Mouse (Mus musculus): ENCODE measurements around the gene Crkl. TPM values are rescaled to one million over a fixed set of nuclear protein-coding genes. Genes with fewer than 3 reads are reported as not detected.

The Crkl gene
- polyA plus RNA-seq, 1 experiment from 2014 or later: 85.5 TPM

GRCm38 (mm10) chr16:17529981-17530586 is 78.3 kb downstream of the Crkl start:
- DNase-seq (ENCODE audit: low spot score, missing footprints): no peak
- Histone ChIP-seq H3K4me1 (ENCODE audit: control insufficient read depth, insufficient read depth, low read length) (peaks cover 18% of the 10 kb centered on the region), H3K27ac (ENCODE audit: low read depth, low read length) (peak overlapping the region; percentile 90), H3K27me3 (ENCODE audit: control insufficient read depth, insufficient read depth, low read length) (no peaks in the 10 kb centered on the region), H3K4me2 (peak overlapping the region; percentile 93), H3K9ac (ENCODE audit: low read length) (peak overlapping the region; percentile 88), H3K4me3 (ENCODE audit: low read depth, low read length) (peak overlapping the region; percentile 58), H3K9me3 (ENCODE audit: control insufficient read depth, low read length) (no peaks in the 10 kb centered on the region), H3K36me3 (ENCODE audit: control insufficient read depth, insufficient read depth, low read length) (peaks cover 18% of the 10 kb centered on the region)
- peak; percentile 20; the same call in 1 of the 2 replicates for ATAC-seq (ENCODE audit: low FRiP score)
- 21% methylated on average over 17 of the region's 17 CpGs for WGBS

DNA sequence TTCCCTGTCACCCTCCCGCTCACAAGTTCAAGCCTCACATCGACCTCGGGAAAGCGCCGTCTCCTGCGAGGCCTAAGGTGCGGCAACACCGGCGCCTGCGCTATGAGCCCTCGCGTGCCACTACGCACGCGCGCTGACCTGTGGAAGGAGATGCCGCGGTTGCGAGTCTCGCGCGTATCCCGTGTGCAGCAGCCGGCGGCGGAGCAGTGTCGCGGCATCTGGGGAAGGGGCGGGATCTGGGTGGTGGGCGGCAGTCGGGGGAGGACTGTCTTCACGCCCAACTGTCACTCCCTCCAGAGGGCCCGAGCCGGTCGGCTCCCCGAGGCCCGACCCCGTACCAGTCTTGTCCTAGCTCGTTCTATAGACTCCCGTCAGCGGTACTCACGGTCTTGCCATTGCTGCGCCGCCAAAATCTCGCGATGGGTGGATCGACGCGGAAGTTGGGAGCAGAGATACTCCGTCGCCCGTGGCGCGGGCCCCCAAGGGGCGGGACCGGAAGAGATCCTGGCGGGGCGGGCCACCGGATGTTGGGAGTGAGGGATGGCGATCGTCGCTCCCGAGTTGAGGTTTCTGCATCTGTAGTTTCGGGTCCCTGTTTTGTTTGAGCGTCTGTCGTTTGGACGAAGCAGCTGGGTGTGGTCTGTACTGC is 79.0 kb downstream of the Crkl start, which contains the start of gene Thap7:
Gene Thap7, minus strand, starts transcription at position 497 of the 649 bp plus-strand sequence.
- Histone ChIP-seq H3K4me1 (ENCODE audit: control insufficient read depth, insufficient read depth, low read length) (peaks cover 18% of the 10 kb centered on the region), H3K27ac (ENCODE audit: low read depth, low read length) (peak within 1 kb of the TSS; percentile 90), H3K4me2 (peak within 1 kb of the TSS; percentile 93)

GRCm38 (mm10) chr16:17532271-17532670 is 80.5 kb downstream of the Crkl start:
- H3K9ac ChIP-seq (ENCODE audit: low read length): no peak overlapping the region
- H3K4me2 ChIP-seq: no peak overlapping the region
- H3K36me3 ChIP-seq (ENCODE audit: control insufficient read depth, insufficient read depth, low read length): peaks cover 10% of the 10 kb centered on the region
- H3K27me3 ChIP-seq (ENCODE audit: control insufficient read depth, insufficient read depth, low read length): no peaks in the 10 kb centered on the region
- DNase-seq (ENCODE audit: low spot score, missing footprints): peak; percentile 73
- H3K4me3 ChIP-seq (ENCODE audit: low read depth, low read length): no peak overlapping the region
- H3K9me3 ChIP-seq (ENCODE audit: control insufficient read depth, low read length): no peaks in the 10 kb centered on the region
- peaks cover 18% of the 10 kb centered on the region for H3K4me1 ChIP-seq (ENCODE audit: control insufficient read depth, insufficient read depth, low read length)
- WGBS: 65% methylated on average over 4 of the region's 4 CpGs
- H3K27ac ChIP-seq (ENCODE audit: low read depth, low read length): no peak overlapping the region
- no peak for ATAC-seq (ENCODE audit: low FRiP score)

More for the DNA sequence above, 79.0 kb downstream of the Crkl start, which contains the start of gene Thap7:
- peak within 1 kb of the TSS; percentile 88 for H3K9ac ChIP-seq (ENCODE audit: low read length)
- DNase-seq (ENCODE audit: low spot score, missing footprints): peak; percentile 100
- H3K4me3 ChIP-seq (ENCODE audit: low read depth, low read length): peak within 1 kb of the TSS; percentile 58
- ATAC-seq (ENCODE audit: low FRiP score): peak; percentile 96
- H3K36me3 ChIP-seq (ENCODE audit: control insufficient read depth, insufficient read depth, low read length): peaks cover 12% of the 10 kb centered on the region
- H3K27me3 ChIP-seq (ENCODE audit: control insufficient read depth, insufficient read depth, low read length): no peaks in the 10 kb centered on the region
- H3K9me3 ChIP-seq (ENCODE audit: control insufficient read depth, low read length): no peaks in the 10 kb centered on the region
- under 1% methylated on average over 67 of the region's 67 CpGs for WGBS

DNA sequence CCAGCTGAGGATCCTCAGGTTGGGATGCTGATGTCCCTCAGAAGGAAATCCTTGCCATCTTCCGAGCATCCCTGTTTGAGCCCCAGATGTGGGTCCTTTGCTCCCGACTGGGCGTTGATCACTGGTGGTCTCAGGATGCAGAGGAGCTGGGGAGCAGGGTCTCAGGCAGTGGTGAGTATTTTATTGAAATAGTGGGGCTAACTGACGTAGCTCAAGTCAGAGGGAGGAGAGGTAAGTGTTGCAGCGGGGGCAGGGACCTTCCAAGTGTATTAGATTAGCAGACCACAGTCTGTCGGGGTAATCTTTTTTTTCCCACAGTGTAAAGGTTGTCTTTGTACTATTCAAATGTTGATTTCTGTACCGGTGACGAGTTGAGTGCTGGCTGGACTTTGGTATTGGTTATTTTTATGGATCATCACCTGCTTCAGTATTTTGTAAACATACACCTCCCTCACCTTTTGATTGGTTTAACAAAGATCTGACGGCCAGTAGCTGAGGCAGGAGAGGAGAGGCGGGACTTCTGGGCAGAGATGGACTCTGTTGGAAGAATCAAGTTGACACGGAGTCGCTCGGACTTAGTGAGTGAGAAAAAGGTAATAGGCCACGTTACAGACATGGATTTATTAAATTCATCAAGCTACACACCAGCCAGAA is 81.0 kb downstream of the Crkl start:
- no peak overlapping the region for H3K4me2 ChIP-seq
- peaks cover 18% of the 10 kb centered on the region for H3K4me1 ChIP-seq (ENCODE audit: control insufficient read depth, insufficient read depth, low read length)
- H3K36me3 ChIP-seq (ENCODE audit: control insufficient read depth, insufficient read depth, low read length): peaks cover 7% of the 10 kb centered on the region
- no peaks in the 10 kb centered on the region for H3K9me3 ChIP-seq (ENCODE audit: control insufficient read depth, low read length)
- ATAC-seq (ENCODE audit: low FRiP score) (no peak), DNase-seq (ENCODE audit: low spot score, missing footprints) (peak; percentile 61)
- H3K27ac ChIP-seq (ENCODE audit: low read depth, low read length): no peak overlapping the region
- no peak overlapping the region for H3K9ac ChIP-seq (ENCODE audit: low read length)
- H3K4me3 ChIP-seq (ENCODE audit: low read depth, low read length): no peak overlapping the region
- WGBS: 68% methylated on average over 14 of the region's 14 CpGs
- H3K27me3 ChIP-seq (ENCODE audit: control insufficient read depth, insufficient read depth, low read length): no peaks in the 10 kb centered on the region

DNA sequence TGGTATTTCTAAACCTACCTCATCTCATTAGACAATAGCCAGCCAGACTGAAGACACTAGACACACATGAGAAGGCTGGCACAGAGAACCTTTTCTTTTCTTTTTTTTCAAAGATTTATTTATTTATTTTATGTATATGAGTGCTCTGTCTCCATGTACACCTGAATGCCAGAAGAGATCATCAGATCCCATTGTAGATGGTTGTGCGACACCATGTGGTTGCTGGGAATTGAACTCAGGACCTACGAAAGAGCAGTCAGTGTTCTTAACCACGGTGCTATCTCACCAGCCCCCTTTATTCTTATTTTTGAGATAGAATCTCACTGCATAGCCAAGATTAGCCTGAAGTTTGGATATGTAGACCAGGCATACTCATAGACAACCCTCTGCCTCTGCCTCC is 84.8 kb downstream of the Crkl start:
- 89% methylated on average over 3 of the region's 3 CpGs for WGBS
- Histone ChIP-seq H3K4me1 (ENCODE audit: control insufficient read depth, insufficient read depth, low read length) (peaks cover 5% of the 10 kb centered on the region), H3K9me3 (ENCODE audit: control insufficient read depth, low read length) (no peaks in the 10 kb centered on the region), H3K27me3 (ENCODE audit: control insufficient read depth, insufficient read depth, low read length) (no peaks in the 10 kb centered on the region), H3K4me3 (ENCODE audit: low read depth, low read length) (no peak overlapping the region), H3K9ac (ENCODE audit: low read length) (no peak overlapping the region), H3K4me2 (no peak overlapping the region), H3K36me3 (ENCODE audit: control insufficient read depth, insufficient read depth, low read length) (no peaks in the 10 kb centered on the region), H3K27ac (ENCODE audit: low read depth, low read length) (no peak overlapping the region)
- no peak for DNase-seq (ENCODE audit: low spot score, missing footprints)
- ATAC-seq (ENCODE audit: low FRiP score): no peak

Other genes starting within 250 kb of the Crkl start
- gene Ube2l3, start 249.3 kb upstream of the Crkl start, polyA plus RNA-seq (2014; fragmentation: Nextera tagmentation; extraction: Ambion mirVana): 429 and 446 TPM in 2 replicates
- gene Rimbp3, start 243.4 kb upstream of the Crkl start, polyA plus RNA-seq (2014; fragmentation: Nextera tagmentation; extraction: Ambion mirVana): 1.2 and 1.7 TPM in 2 replicates
- gene Hic2, start 218.4 kb upstream of the Crkl start, polyA plus RNA-seq (2014; fragmentation: Nextera tagmentation; extraction: Ambion mirVana): 10.3 and 10.8 TPM in 2 replicates
- gene Tmem191c, start 175.9 kb upstream of the Crkl start, polyA plus RNA-seq (2014; fragmentation: Nextera tagmentation; extraction: Ambion mirVana): 6.8 and 7.4 TPM in 2 replicates
- gene Serpind1, start 120.6 kb upstream of the Crkl start, polyA plus RNA-seq (2014; fragmentation: Nextera tagmentation; extraction: Ambion mirVana): 0.22 and 0.28 TPM in 2 replicates
- 7.5 and 8.0 TPM in 2 replicates for gene Snap29, start 46.0 kb upstream of the Crkl start, polyA plus RNA-seq (2014; fragmentation: Nextera tagmentation; extraction: Ambion mirVana)
- 40.1 and 46.1 TPM in 2 replicates for gene Pi4ka, start 45.7 kb upstream of the Crkl start, polyA plus RNA-seq (2014; fragmentation: Nextera tagmentation; extraction: Ambion mirVana)
- 1.4 and 3.0 TPM in 2 replicates for gene Aifm3, start 37.6 kb downstream of the Crkl start, polyA plus RNA-seq (2014; fragmentation: Nextera tagmentation; extraction: Ambion mirVana)
- gene Lztr1, start 56.7 kb downstream of the Crkl start, polyA plus RNA-seq (2014; fragmentation: Nextera tagmentation; extraction: Ambion mirVana): 70.5 and 77.2 TPM in 2 replicates
- 46.7 and 47.1 TPM in 2 replicates for gene Thap7, start 79.1 kb downstream of the Crkl start, polyA plus RNA-seq (2014; fragmentation: Nextera tagmentation; extraction: Ambion mirVana)
- gene Lrrc74b, start 109.3 kb downstream of the Crkl start, polyA plus RNA-seq (2014; fragmentation: Nextera tagmentation; extraction: Ambion mirVana): 0.14 and 0.23 TPM in 2 replicates
- 0.41 and 0.86 TPM in 2 replicates for gene P2rx6, start 109.9 kb downstream of the Crkl start, polyA plus RNA-seq (2014; fragmentation: Nextera tagmentation; extraction: Ambion mirVana)
- 1.5 and 2.0 TPM in 2 replicates for gene Slc7a4, start 131.2 kb downstream of the Crkl start, polyA plus RNA-seq (2014; fragmentation: Nextera tagmentation; extraction: Ambion mirVana)
- 41.1 and 46.5 TPM in 2 replicates for gene Smpd4, start 167.4 kb downstream of the Crkl start, polyA plus RNA-seq (2014; fragmentation: Nextera tagmentation; extraction: Ambion mirVana)
- gene Ccdc74a, start 194.5 kb downstream of the Crkl start, polyA plus RNA-seq (2014; fragmentation: Nextera tagmentation; extraction: Ambion mirVana): 4.8 and 5.4 TPM in 2 replicates

Measured in midbrain, embryonic 11.5 days (tissue).